In genomic region chr4:137358291-137359002, GRCm38 (mm10) we compare ENCODE assay signal across 10 mouse cellular contexts. TPM values are rescaled to one million over a fixed set of nuclear protein-coding genes. Genes with fewer than 3 reads are reported as not detected.
DNase-seq lines count a peak whose midpoint lies in the region; ATAC-seq lines count a peak whose summit lies in the region.
"Had no signal": no experiment of that assay in that cellular context is flagged by ENCODE, and none has a peak within 500 bp of the region (broad histone marks: within the 10 kb centered on the region; RNA-seq: fewer than 3 reads in every experiment).

No protein-coding gene starts in this region.

- no peaks in the 10 kb centered on the region for H3K27me3 ChIP-seq in heart, embryonic 11.5 days (ENCODE audit: control insufficient read depth, insufficient read depth, low read length)
- peaks cover 12% of the 10 kb centered on the region for H3K27me3 ChIP-seq in erythroblast, embryonic 14.5 days (ENCODE audit: control insufficient read depth)
- no peaks in the 10 kb centered on the region for H3K27me3 ChIP-seq in midbrain, embryonic 15.5 days (replicated peaks)

- peak overlapping the region; percentile 76 for H3K4me2 ChIP-seq in heart, embryonic 11.5 days
- H3K4me2 ChIP-seq in midbrain, embryonic 15.5 days = 0 out of 2 replicates have a peak overlapping the region, but pooled peaks have one; percentile 23

- no peaks in the 10 kb centered on the region for H3K9me3 ChIP-seq in heart, embryonic 11.5 days (replicated peaks; ENCODE audit: control insufficient read depth, low read length)
- H3K9me3 ChIP-seq in erythroblast, embryonic 14.5 days (ENCODE audit: control insufficient read depth, low read length) = no peaks in the 10 kb centered on the region
- no peaks in the 10 kb centered on the region for H3K9me3 ChIP-seq in midbrain, embryonic 15.5 days

- no peak for DNase-seq in heart, postnatal 10 days
- DNase-seq in CD4-positive, CD25-positive, alpha-beta regulatory T cell, adult 2 months (ENCODE audit: low read depth, low spot score) = peak; percentile 73
- no peak for DNase-seq in frontal cortex, postnatal 25 days (ENCODE audit: low spot score in 2 of 2)
- DNase-seq in urinary bladder, adult 18-20 months (ENCODE audit: low spot score in 2 of 2) = no peak
- no peak for DNase-seq in gastrocnemius, postnatal 36 days

- H3K9ac ChIP-seq in heart, embryonic 11.5 days (ENCODE audit: low read depth, low read length) = no peak overlapping the region
- no peak overlapping the region for H3K9ac ChIP-seq in midbrain, embryonic 15.5 days

- H3K36me3 ChIP-seq in heart, embryonic 11.5 days (ENCODE audit: control insufficient read depth, insufficient read depth, low read length) = no peaks in the 10 kb centered on the region; the same call in 1 of the 2 replicates
- H3K36me3 ChIP-seq in erythroblast, embryonic 14.5 days (ENCODE audit: control insufficient read depth) = peaks cover 5% of the 10 kb centered on the region
- H3K36me3 ChIP-seq in midbrain, embryonic 15.5 days (replicated peaks) = no peaks in the 10 kb centered on the region

- WGBS in heart, embryonic 11.5 days (ENCODE audit: insufficient replicate concordance) = 42% methylated on average over 14 of the region's 14 CpGs
- WGBS in midbrain, embryonic 15.5 days = 63% methylated on average over 14 of the region's 14 CpGs

- H3K4me3 ChIP-seq in heart, embryonic 11.5 days (ENCODE audit: low read depth, low read length) = peak overlapping the region; percentile 100; the same call in 1 of the 2 replicates
- H3K4me3 ChIP-seq in erythroblast, embryonic 14.5 days (replicated peaks) = peak overlapping the region; percentile 92
- no peak overlapping the region for H3K4me3 ChIP-seq in midbrain, embryonic 15.5 days

- no peak overlapping the region for H3K27ac ChIP-seq in heart, embryonic 11.5 days (ENCODE audit: low read depth, low read length)
- no peak overlapping the region for H3K27ac ChIP-seq in midbrain, embryonic 15.5 days

- no peak for ATAC-seq in heart, embryonic 11.5 days (replicated peaks; ENCODE audit: insufficient number of reproducible peaks, low FRiP score, low TSS enrichment)
- ATAC-seq in midbrain, embryonic 15.5 days (replicated peaks) = no peak

- H3K4me1 ChIP-seq in heart, embryonic 11.5 days (ENCODE audit: control insufficient read depth, insufficient read depth, low read length) = peaks cover 23% of the 10 kb centered on the region; the same call in 1 of the 2 replicates
- H3K4me1 ChIP-seq in erythroblast, embryonic 14.5 days (ENCODE audit: control insufficient read depth) = peaks cover 37% of the 10 kb centered on the region
- peaks cover 28% of the 10 kb centered on the region for H3K4me1 ChIP-seq in midbrain, embryonic 15.5 days

- intact Hi-C loops in heart, postnatal 10 days (cut with DNase I) = no loop called here
- intact Hi-C loops in gastrocnemius, postnatal 36 days (cut with DNase I) = no loop called here

RNA-seq across cellular contexts. Expression of gene Cdc42, which starts 0.9 kb away (rescaled TPM):
- polyA plus RNA-seq in heart, embryonic 11.5 days (2014; fragmentation: Nextera tagmentation; extraction: Ambion mirVana) = 525 and 599 TPM in 2 replicates
- 100 to 1,000 TPM; 245 to 270 TPM for total RNA-seq in heart, postnatal 10 days (2021)
- polyA plus RNA-seq in erythroblast, embryonic 14.5 days (2012) = 1.5 and 1.7 TPM in 2 replicates
- 902 and 940 TPM in 2 replicates for polyA plus RNA-seq in midbrain, embryonic 15.5 days (2015; fragmentation: Nextera tagmentation; extraction: Ambion mirVana)
- 100 to 1,000 TPM; 158 to 176 TPM for total RNA-seq in gastrocnemius, postnatal 36 days (2021)

RNA-seq across cellular contexts. Expression of gene Cela3a, which starts 51.1 kb away (rescaled TPM):
- polyA plus RNA-seq in heart, embryonic 11.5 days (2014; fragmentation: Nextera tagmentation; extraction: Ambion mirVana) = not detected in 2 replicates
- total RNA-seq in heart, postnatal 10 days (2021) = not detected
- polyA plus RNA-seq in erythroblast, embryonic 14.5 days (2012) = not detected in 2 replicates
- not detected in 2 replicates for polyA plus RNA-seq in midbrain, embryonic 15.5 days (2015; fragmentation: Nextera tagmentation; extraction: Ambion mirVana)
- not detected for total RNA-seq in gastrocnemius, postnatal 36 days (2021)
- total RNA-seq: left cerebral cortex, postnatal 4 days had no signal
- polyA plus RNA-seq: embryonic facial prominence, embryonic 14.5 days had no signal

Comparison
In these comparisons a context has a peak if more than half of its experiments do, and no peak if none do; other contexts are left out.
1. RNA of gene Cdc42, which starts 0.9 kb away (polyA plus RNA-seq): 902 to 940 TPM in midbrain, embryonic 15.5 days and 525 to 599 TPM in heart, embryonic 11.5 days; 1.5 to 1.7 TPM in erythroblast, embryonic 14.5 days; every median in the first group is over 100 times any median in the second.